In the genomic region with DNA sequence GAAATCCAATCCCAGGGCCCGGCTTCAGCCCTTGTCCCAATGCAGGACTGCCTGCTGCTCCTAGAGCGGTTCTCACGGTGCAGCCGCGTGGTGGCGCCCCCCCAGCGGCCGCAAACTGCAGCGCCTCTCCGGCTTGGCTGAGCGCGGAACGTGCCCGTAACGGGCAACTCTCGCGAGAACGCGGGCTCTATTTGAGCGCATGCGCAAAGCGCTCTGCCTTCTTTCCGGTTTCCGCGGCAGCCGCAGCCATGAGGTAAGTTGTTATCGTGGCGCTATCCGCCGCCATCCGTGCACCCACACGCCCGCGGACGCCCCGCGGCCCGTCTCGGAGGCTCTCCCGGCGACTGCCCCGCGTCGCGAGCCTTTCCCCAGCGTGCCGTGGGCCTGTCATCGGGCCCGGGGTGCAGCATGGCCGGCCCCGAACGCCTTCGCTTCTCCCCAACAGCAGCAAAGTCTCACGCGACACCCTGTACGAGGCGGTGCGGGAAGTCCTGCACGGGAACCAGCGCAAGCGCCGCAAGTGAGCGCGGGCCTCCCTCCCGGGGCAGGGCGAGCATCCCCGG, we compare ENCODE assay signal across 8 mouse cellular contexts. TPM values are rescaled to one million over a fixed set of nuclear protein-coding genes. Genes with fewer than 3 reads are reported as not detected.
A peak's percentile ranks its signal among the peaks of the same experiment; 100 is the strongest.
DNase-seq lines count a peak whose midpoint lies in the region; ATAC-seq and TF ChIP-seq lines count a peak whose summit lies in the region.

A gene (plus strand): TSS at position 106 of the 563 bp plus-strand sequence.

- H3K4me1 ChIP-seq in CH12.LX (ENCODE audit: control insufficient read depth in 1 of 2, insufficient read depth in 2 of 2): peaks cover 13 to 26% of the 10 kb centered on the region in 2 experiments
- peaks cover 34% of the 10 kb centered on the region for H3K4me1 ChIP-seq in forebrain, embryonic 13.5 days
- H3K4me1 ChIP-seq in liver, postnatal 0 days (ENCODE audit: insufficient read depth): peaks cover 18% of the 10 kb centered on the region
- peaks cover 16% of the 10 kb centered on the region for H3K4me1 ChIP-seq in neural tube, embryonic 14.5 days (ENCODE audit: control insufficient read depth, insufficient read depth, low read length)

- peaks cover 3% of the 10 kb centered on the region for H3K27me3 ChIP-seq in CH12.LX (replicated peaks)
- H3K27me3 ChIP-seq in forebrain, embryonic 13.5 days: no peaks in the 10 kb centered on the region
- no peaks in the 10 kb centered on the region for H3K27me3 ChIP-seq in liver, postnatal 0 days (ENCODE audit: insufficient read depth, low read length)
- no peaks in the 10 kb centered on the region for H3K27me3 ChIP-seq in neural tube, embryonic 14.5 days (ENCODE audit: control insufficient read depth, insufficient read depth, low read length)

- under 1% methylated on average over 66 of the region's 67 CpGs for WGBS in forebrain, embryonic 13.5 days
- 1% methylated on average over 67 of the region's 67 CpGs for WGBS in large intestine, adult 2 months
- 7% methylated on average over 63 of the region's 67 CpGs for WGBS in liver, postnatal 0 days (ENCODE audit: insufficient replicate concordance)
- WGBS in neural tube, embryonic 14.5 days: under 1% methylated on average over 59 of the region's 67 CpGs

- in situ Hi-C loops in CH12.LX (cut with MboI; ENCODE audit: low pct_ligation_motif_present, low pct_unique_long_range_greater_than_20kb, low sequenced_read_pairs): no loop called here

- DNase-seq in CH12.LX (ENCODE audit: extremely low read depth): peak; percentile 94
- peak; percentile 94 for DNase-seq in c-Kit-positive CD71-positive TER-119-positive erythroid progenitor cells, embryonic 14.5 days (ENCODE audit: low spot score)
- DNase-seq in heart, postnatal 10 days: peak; percentile 98
- peak; percentile 83 for DNase-seq in large intestine, adult 2 months (ENCODE audit: low read depth, low spot score)
- DNase-seq in liver, postnatal 0 days: peak; percentile 98
- DNase-seq in testis, postnatal 10 days (ENCODE audit: low spot score): peak; percentile 99

- no peak for TF ChIP-seq EP300 in CH12.LX (IDR thresholded peaks at IDR 0.05; ENCODE audit: low read length)
- TF ChIP-seq EP300 in liver, postnatal 0 days (IDR thresholded peaks at IDR 0.05; ENCODE audit: low read depth): peak; percentile 81

- intact Hi-C loops in heart, postnatal 10 days (cut with DNase I): no loop called here

- dilution Hi-C loops in CH12.LX (cut with MboI; ENCODE audit: extremely low pct_ligation_motif_present, extremely low pct_unique_long_range_greater_than_20kb, low sequenced_read_pairs): no loop called here

- peak within 1 kb of the TSS; percentile 98 for H3K9ac ChIP-seq in CH12.LX (ENCODE audit: insufficient read depth, low read depth)
- peak within 1 kb of the TSS; percentile 99 for H3K9ac ChIP-seq in forebrain, embryonic 13.5 days
- H3K9ac ChIP-seq in liver, postnatal 0 days (replicated peaks): peak within 1 kb of the TSS; percentile 87
- peak within 1 kb of the TSS; percentile 97 for H3K9ac ChIP-seq in neural tube, embryonic 14.5 days (replicated peaks; ENCODE audit: low read depth, low read length)

- peaks cover 15% of the 10 kb centered on the region for H3K79me2 ChIP-seq in CH12.LX (replicated peaks; ENCODE audit: control insufficient read depth, extremely low read depth, insufficient read depth, poor library complexity, severe bottlenecking)

- peaks cover 7% of the 10 kb centered on the region for H3K9me3 ChIP-seq in CH12.LX (replicated peaks; ENCODE audit: low read length)
- H3K9me3 ChIP-seq in forebrain, embryonic 13.5 days (replicated peaks): no peaks in the 10 kb centered on the region
- no peaks in the 10 kb centered on the region for H3K9me3 ChIP-seq in liver, postnatal 0 days (ENCODE audit: low read length)
- H3K9me3 ChIP-seq in neural tube, embryonic 14.5 days (ENCODE audit: control insufficient read depth, low read length): no peaks in the 10 kb centered on the region

- peaks cover 39 to 69% of the 10 kb centered on the region in 2 experiments for H3K36me3 ChIP-seq in CH12.LX (replicated peaks in 1 of 2; ENCODE audit: control insufficient read depth in 1 of 2, insufficient read depth in 1 of 2, low read length in 1 of 2)
- H3K36me3 ChIP-seq in forebrain, embryonic 13.5 days (ENCODE audit: poor library complexity, severe bottlenecking): peaks cover 56% of the 10 kb centered on the region
- H3K36me3 ChIP-seq in liver, postnatal 0 days (replicated peaks; ENCODE audit: insufficient read depth, low read length): peaks cover 20% of the 10 kb centered on the region
- H3K36me3 ChIP-seq in neural tube, embryonic 14.5 days (ENCODE audit: control insufficient read depth, insufficient read depth, low read length): peaks cover 18% of the 10 kb centered on the region; the same call in 1 of the 2 replicates

- peak; percentile 91 for ATAC-seq in forebrain, embryonic 13.5 days
- peak; percentile 88 for ATAC-seq in liver, postnatal 0 days
- peak; percentile 90 for ATAC-seq in neural tube, embryonic 14.5 days (ENCODE audit: low read depth)

- peak in 1 of 2 experiments; percentile 93; a peak in 2 of 4 replicates for TF ChIP-seq CTCF in CH12.LX (conservative IDR thresholded peaks at IDR 0.05 in 1 of 2, IDR thresholded peaks at IDR 0.05 in 1 of 2; ENCODE audit: low read depth in 2 of 2, low read length in 2 of 2)
- peak; percentile 95 for TF ChIP-seq CTCF in liver, postnatal 0 days (IDR thresholded peaks at IDR 0.05; ENCODE audit: low read depth)

- peak within 1 kb of the TSS; percentile 88 for H3K4me2 ChIP-seq in CH12.LX (ENCODE audit: insufficient read depth, low read depth, poor library complexity, severe bottlenecking)
- H3K4me2 ChIP-seq in forebrain, embryonic 13.5 days: peak within 1 kb of the TSS; percentile 98
- H3K4me2 ChIP-seq in liver, postnatal 0 days (ENCODE audit: low read depth, low read length): peak within 1 kb of the TSS; percentile 78
- peak within 1 kb of the TSS; percentile 79 for H3K4me2 ChIP-seq in neural tube, embryonic 14.5 days (ENCODE audit: low read depth, low read length)

- H3K27ac ChIP-seq in CH12.LX (ENCODE audit: insufficient read depth, low read depth): peak within 1 kb of the TSS; percentile 74
- peak within 1 kb of the TSS; percentile 95 for H3K27ac ChIP-seq in forebrain, embryonic 13.5 days
- peak within 1 kb of the TSS; percentile 91 for H3K27ac ChIP-seq in liver, postnatal 0 days (ENCODE audit: low read depth)
- peak within 1 kb of the TSS; percentile 91 for H3K27ac ChIP-seq in neural tube, embryonic 14.5 days (ENCODE audit: low read depth, low read length)

- TF ChIP-seq RAD21 in CH12.LX (IDR thresholded peaks at IDR 0.05; ENCODE audit: low read depth, low read length): peak; percentile 51

- peak; percentile 99 for TF ChIP-seq POLR2A in CH12.LX (IDR thresholded peaks at IDR 0.05; ENCODE audit: low read depth, low read length)

- peak within 1 kb of the TSS; percentile 90 to 100 (median 93) for H3K4me3 ChIP-seq in CH12.LX (replicated peaks in 1 of 3; ENCODE audit: low read depth in 2 of 3, low read length in 2 of 3, poor library complexity in 1 of 3)
- H3K4me3 ChIP-seq in forebrain, embryonic 13.5 days: peak within 1 kb of the TSS; percentile 86
- peak within 1 kb of the TSS; percentile 62 for H3K4me3 ChIP-seq in liver, postnatal 0 days (ENCODE audit: low read depth, low read length)
- peak within 1 kb of the TSS; percentile 65 for H3K4me3 ChIP-seq in neural tube, embryonic 14.5 days (ENCODE audit: low read depth, low read length)

TF ChIP-seq in CH12.LX, 34 proteins besides CTCF, POLR2A, EP300 and RAD21 (continues in another document):
- no peak; the same call in 1 of the 2 replicates for TF ChIP-seq GABPA (IDR thresholded peaks at IDR 0.05; ENCODE audit: insufficient replicate concordance, low read depth, low read length)
- TF ChIP-seq RCOR1 (conservative IDR thresholded peaks at IDR 0.05; ENCODE audit: low read depth, low read length): 0 out of 2 replicates have a peak, but pooled peaks have one; percentile 45
- peak; percentile 97 for TF ChIP-seq MAX (IDR thresholded peaks at IDR 0.05; ENCODE audit: low read length)
- peak; percentile 66 for TF ChIP-seq SMC3 (IDR thresholded peaks at IDR 0.05; ENCODE audit: low read depth, low read length)
- TF ChIP-seq TCF12 (IDR thresholded peaks at IDR 0.05; ENCODE audit: low read depth, low read length): peak; percentile 99
- TF ChIP-seq IRF4 (IDR thresholded peaks at IDR 0.05; ENCODE audit: low read depth, low read length): peak; percentile 27; the same call in 1 of the 2 replicates
- TF ChIP-seq SIN3A (IDR thresholded peaks at IDR 0.05; ENCODE audit: low read length): peak; percentile 71
- peak; percentile 97 for TF ChIP-seq POLR2AphosphoS2 (IDR thresholded peaks at IDR 0.05; ENCODE audit: low read depth, low read length)
- no peak for TF ChIP-seq E2F4 (IDR thresholded peaks at IDR 0.05; ENCODE audit: insufficient replicate concordance, low read depth, low read length)
- peak; percentile 86 for TF ChIP-seq MXI1 (IDR thresholded peaks at IDR 0.05; ENCODE audit: low read depth, low read length)
- TF ChIP-seq JUND (conservative IDR thresholded peaks at IDR 0.05; ENCODE audit: low read depth, low read length): no peak
- peak; percentile 100 for TF ChIP-seq CHD2 (IDR thresholded peaks at IDR 0.05; ENCODE audit: low read length)
- no peak for TF ChIP-seq ZC3H11A (IDR thresholded peaks at IDR 0.05; ENCODE audit: low read depth, low read length)
- TF ChIP-seq MEF2A (IDR thresholded peaks at IDR 0.05; ENCODE audit: borderline replicate concordance, low read depth, low read length): peak; percentile 55; the same call in 1 of the 2 replicates
- TF ChIP-seq ZNF384 (IDR thresholded peaks at IDR 0.05; ENCODE audit: low read depth, low read length): no peak
- peak; percentile 97 for TF ChIP-seq BHLHE40 (IDR thresholded peaks at IDR 0.05; ENCODE audit: low read depth, low read length)
- peak; percentile 84; the same call in 1 of the 2 replicates for TF ChIP-seq KAT2A (IDR thresholded peaks at IDR 0.05; ENCODE audit: insufficient replicate concordance, low read length)
- TF ChIP-seq USF1 (IDR thresholded peaks at IDR 0.05; ENCODE audit: low read depth, low read length): no peak
- TF ChIP-seq MYC (IDR thresholded peaks at IDR 0.05; ENCODE audit: low read depth, low read length): peak; percentile 99
- 0 out of 2 replicates have a peak, but pooled peaks have one; percentile 38 for TF ChIP-seq MAZ (IDR thresholded peaks at IDR 0.05; ENCODE audit: low read depth, low read length)

RNA-seq across cellular contexts. Expression of the gene that starts here (rescaled TPM):
- total RNA-seq in CH12.LX (2012; rRNA removed) (3,510 and 4,144 TPM in 2 replicates), CH12.LX (2014; rRNA removed) (2,222 and 3,467 TPM in 2 replicates)
- polyA plus RNA-seq in CH12.LX (2012; ENCODE audit: insufficient read length, low read depth): 1,605 and 1,846 TPM in 2 replicates
- 444 and 501 TPM in 2 replicates for polyA plus RNA-seq in forebrain, embryonic 13.5 days (2015; fragmentation: Nextera tagmentation; extraction: Ambion mirVana)
- total RNA-seq in heart, postnatal 10 days (2021): 100 to 1,000 TPM; 584 to 595 TPM
- polyA plus RNA-seq in large intestine, adult 2 months (2012; rRNA removed): 2,568 and 3,337 TPM in 2 replicates
- 296 and 311 TPM in 2 replicates for polyA plus RNA-seq in liver, postnatal 0 days (2015; fragmentation: Nextera tagmentation; extraction: Ambion mirVana)
- polyA plus RNA-seq in neural tube, embryonic 14.5 days (2014; fragmentation: Nextera tagmentation; extraction: Ambion mirVana): 367 and 407 TPM in 2 replicates

Comparison
In these comparisons a context has a peak if more than half of its experiments do, and no peak if none do; other contexts are left out.
1. Peak in every context shown above with its lines: DNase-seq, ATAC-seq, H3K4me3 ChIP-seq and H3K27ac ChIP-seq.